In the genomic region with DNA sequence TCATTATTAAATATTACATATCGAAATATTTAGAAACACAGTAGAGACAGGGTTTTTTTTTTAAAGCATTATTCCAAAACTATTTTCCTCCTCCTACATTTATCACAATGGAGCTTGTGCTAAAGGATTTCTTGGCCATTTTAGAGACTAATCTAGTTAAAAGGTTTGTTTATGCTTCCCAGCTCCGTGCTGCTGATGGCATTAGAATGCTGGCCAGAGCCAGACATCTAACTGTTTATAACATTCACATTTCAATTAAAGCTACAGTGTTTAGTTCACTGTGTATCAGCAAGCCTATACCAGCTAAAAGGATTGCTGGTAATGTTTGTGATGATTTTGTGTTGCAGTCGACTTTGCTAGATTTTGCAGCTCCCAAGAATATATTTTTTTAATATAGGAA, we compare ENCODE assay signal across 24 mouse cellular contexts. TPM values are rescaled to one million over a fixed set of nuclear protein-coding genes. Genes with fewer than 3 reads are reported as not detected.
A peak's percentile ranks its signal among the peaks of the same experiment; 100 is the strongest.
DNase-seq lines count a peak whose midpoint lies in the region; ATAC-seq and TF ChIP-seq lines count a peak whose summit lies in the region.
"Had no signal": no experiment of that assay in that cellular context is flagged by ENCODE, and none has a peak within 500 bp of the region (broad histone marks: within the 10 kb centered on the region; RNA-seq: fewer than 3 reads in every experiment).

No protein-coding gene starts in this region.

- no peak for DNase-seq in layer of hippocampus, adult 2 months (ENCODE audit: low spot score in 2 of 2)
- no peak for DNase-seq in layer of hippocampus, adult 18-20 months (ENCODE audit: low spot score in 2 of 2)
- peak; percentile 1 for DNase-seq in midbrain, embryonic 14.5 days
- DNase-seq in midbrain, embryonic 11.5 days (ENCODE audit: low spot score, missing footprints) = no peak
- DNase-seq in MN1 (ENCODE audit: low spot score) = peak; percentile 40
- peak; percentile 6 for DNase-seq in brain, adult 2 months (ENCODE audit: low read depth, low spot score)
- no peak for DNase-seq in layer of hippocampus, adult 9-11 months
- no peak for DNase-seq in gastrocnemius, postnatal 25 days
- DNase-seq: adrenal gland, adult 8-10 months; adrenal gland, postnatal 14 days; adrenal gland, postnatal 36 days; cerebellum, adult 11 months; cerebellum, adult 18-20 months; cerebellum, adult 8-10 months; cerebellum, adult 9-11 months; cerebellum, postnatal 14 days; cerebellum, postnatal 36 days; embryo, embryonic 11 days had no signal

- H3K27me3 ChIP-seq in midbrain, embryonic 14.5 days (ENCODE audit: control insufficient read depth, insufficient read depth, low read length) = no peaks in the 10 kb centered on the region
- no peaks in the 10 kb centered on the region for H3K27me3 ChIP-seq in midbrain, embryonic 11.5 days (ENCODE audit: control insufficient read depth, insufficient read depth, low read length)
- H3K27me3 ChIP-seq: embryonic facial prominence, embryonic 13.5 days; embryonic facial prominence, embryonic 15.5 days; forebrain, embryonic 13.5 days; forebrain, embryonic 15.5 days had no signal

- H3K4me2 ChIP-seq in midbrain, embryonic 14.5 days (ENCODE audit: low read length) = no peak overlapping the region
- H3K4me2 ChIP-seq in midbrain, embryonic 11.5 days = no peak overlapping the region
- H3K4me2 ChIP-seq: embryonic facial prominence, embryonic 13.5 days; embryonic facial prominence, embryonic 15.5 days; forebrain, embryonic 13.5 days; forebrain, embryonic 15.5 days had no signal

- no peak for ATAC-seq in midbrain, embryonic 14.5 days (ENCODE audit: low FRiP score, low TSS enrichment)
- no peak for ATAC-seq in midbrain, embryonic 11.5 days (ENCODE audit: low FRiP score)
- ATAC-seq: forebrain, embryonic 13.5 days; forebrain, embryonic 15.5 days had no signal

- WGBS in midbrain, embryonic 14.5 days = 71% methylated on average over 3 of the region's 3 CpGs
- 77% methylated on average over 3 of the region's 3 CpGs for WGBS in midbrain, embryonic 11.5 days

- H3K4me3 ChIP-seq in layer of hippocampus, adult 2 months = no peak overlapping the region
- no peak overlapping the region for H3K4me3 ChIP-seq in midbrain, embryonic 14.5 days (replicated peaks; ENCODE audit: low read depth, low read length)
- H3K4me3 ChIP-seq in midbrain, embryonic 11.5 days (ENCODE audit: low read depth, low read length) = no peak overlapping the region
- H3K4me3 ChIP-seq: embryonic facial prominence, embryonic 13.5 days; embryonic facial prominence, embryonic 15.5 days; erythroblast, embryonic 14.5 days; forebrain, embryonic 10.5 days; forebrain, embryonic 13.5 days; forebrain, embryonic 15.5 days had no signal

- H3K9ac ChIP-seq in midbrain, embryonic 14.5 days (replicated peaks; ENCODE audit: low read length) = no peak overlapping the region
- H3K9ac ChIP-seq in midbrain, embryonic 11.5 days (ENCODE audit: low read length) = no peak overlapping the region
- H3K9ac ChIP-seq: embryonic facial prominence, embryonic 13.5 days; embryonic facial prominence, embryonic 15.5 days; forebrain, embryonic 13.5 days; forebrain, embryonic 15.5 days had no signal

- H3K27ac ChIP-seq in layer of hippocampus, adult 2 months = peak overlapping the region; percentile 40
- H3K27ac ChIP-seq in midbrain, embryonic 14.5 days (replicated peaks; ENCODE audit: low read depth, low read length) = no peak overlapping the region
- no peak overlapping the region for H3K27ac ChIP-seq in midbrain, embryonic 11.5 days (ENCODE audit: low read depth, low read length)
- H3K27ac ChIP-seq: embryonic facial prominence, embryonic 13.5 days; embryonic facial prominence, embryonic 15.5 days; forebrain, embryonic 10.5 days; forebrain, embryonic 13.5 days; forebrain, embryonic 15.5 days had no signal

- TF ChIP-seq CTCF in layer of hippocampus, adult 2 months (conservative IDR thresholded peaks at IDR 0.05) = no peak

- H3K36me3 ChIP-seq in midbrain, embryonic 14.5 days (ENCODE audit: control insufficient read depth, insufficient read depth, low read length) = no peaks in the 10 kb centered on the region
- no peaks in the 10 kb centered on the region for H3K36me3 ChIP-seq in midbrain, embryonic 11.5 days (ENCODE audit: control insufficient read depth, insufficient read depth, low read length)
- H3K36me3 ChIP-seq: embryonic facial prominence, embryonic 13.5 days; embryonic facial prominence, embryonic 15.5 days; forebrain, embryonic 15.5 days had no signal

- H3K9me3 ChIP-seq in midbrain, embryonic 14.5 days (ENCODE audit: control insufficient read depth, low read length) = no peaks in the 10 kb centered on the region
- no peaks in the 10 kb centered on the region for H3K9me3 ChIP-seq in midbrain, embryonic 11.5 days (ENCODE audit: control insufficient read depth, low read length)
- H3K9me3 ChIP-seq: embryonic facial prominence, embryonic 13.5 days; embryonic facial prominence, embryonic 15.5 days; forebrain, embryonic 10.5 days; forebrain, embryonic 13.5 days; forebrain, embryonic 15.5 days had no signal

- peaks cover 5% of the 10 kb centered on the region; the same call in 1 of the 2 replicates for H3K4me1 ChIP-seq in midbrain, embryonic 14.5 days (ENCODE audit: control insufficient read depth, insufficient read depth, low read length)
- H3K4me1 ChIP-seq in midbrain, embryonic 11.5 days (ENCODE audit: control insufficient read depth, insufficient read depth, low read length) = no peaks in the 10 kb centered on the region
- H3K4me1 ChIP-seq: embryonic facial prominence, embryonic 15.5 days; forebrain, embryonic 10.5 days had no signal

RNA-seq across cellular contexts. Expression of gene Orc4, which starts 6.5 kb away (rescaled TPM):
- total RNA-seq in layer of hippocampus, adult 2 months (2021) = 10 to 100 TPM; 66.8 to 80.3 TPM
- total RNA-seq in layer of hippocampus, adult 18-20 months (2021) = 10 to 100 TPM; 69.8 to 88.4 TPM
- 85.6 and 109 TPM in 2 replicates for polyA plus RNA-seq in midbrain, embryonic 14.5 days (2014; fragmentation: Nextera tagmentation; extraction: Ambion mirVana)
- 142 and 151 TPM in 2 replicates for polyA plus RNA-seq in midbrain, embryonic 11.5 days (2014; fragmentation: Nextera tagmentation; extraction: Ambion mirVana)
- 10 to 100 TPM; 25.5 to 28.1 TPM for total RNA-seq in gastrocnemius, postnatal 25 days (2021)

RNA-seq across cellular contexts. Expression of gene Mbd5, which starts 7.3 kb away (rescaled TPM):
- 100 to 1,000 TPM; 134 to 135 TPM for total RNA-seq in layer of hippocampus, adult 2 months (2021)
- 100 to 1,000 TPM; 118 to 124 TPM for total RNA-seq in layer of hippocampus, adult 18-20 months (2021)
- 30.8 and 40.5 TPM in 2 replicates for polyA plus RNA-seq in midbrain, embryonic 14.5 days (2014; fragmentation: Nextera tagmentation; extraction: Ambion mirVana)
- 34.0 and 35.9 TPM in 2 replicates for polyA plus RNA-seq in midbrain, embryonic 11.5 days (2014; fragmentation: Nextera tagmentation; extraction: Ambion mirVana)
- total RNA-seq in gastrocnemius, postnatal 25 days (2021) = 10 to 100 TPM; 25.9 to 29.1 TPM

Comparison
In these comparisons a context has a peak if more than half of its experiments do, and no peak if none do; other contexts are left out.
1. DNase-seq: peak in midbrain, embryonic 14.5 days (single experiment), MN1 (single experiment) and brain, adult 2 months (single experiment); none in layer of hippocampus, adult 2 months (0 of 2), layer of hippocampus, adult 18-20 months (0 of 2), midbrain, embryonic 11.5 days (single experiment), layer of hippocampus, adult 9-11 months (single experiment) and gastrocnemius, postnatal 25 days (single experiment).